Mouse (Mus musculus) stomach, embryonic 14.5 days (tissue): ENCODE measurements around the gene Wsb1. TPM values are rescaled to one million over a fixed set of nuclear protein-coding genes. Genes with fewer than 3 reads are reported as not detected.

Experiments
- ATAC-seq: fragments of 200-750 bp; cut with Nextera tagmentation; 2 replicates; pipeline ENCODE4 v1.8.0; 2017; ENCODE audit warnings: low read depth, moderate TSS enrichment; ENCODE audit not compliant: insufficient number of reproducible peaks, insufficient read depth, low FRiP score
- H3K27ac ChIP-seq: fragments of 300-500 bp; sonication (generic); 2 replicates; pipeline ENCODE4 v1.5.1; 2014; ENCODE audit warnings: mild to moderate bottlenecking, low read length, moderate library complexity, mixed read lengths
- H3K27me3 ChIP-seq: fragments of 300-500 bp; sonication (generic); 2 replicates; pipeline ENCODE4 v1.6.1; 2014; ENCODE audit warnings: low read length, control low read depth, mixed read lengths; ENCODE audit not compliant: control insufficient read depth, insufficient read depth
- H3K36me3 ChIP-seq: fragments of 300-500 bp; sonication (generic); 2 replicates; pipeline ENCODE4 v1.6.1; 2014; ENCODE audit warnings: mild to moderate bottlenecking, control low read depth, low read length, moderate library complexity, mixed read lengths; ENCODE audit not compliant: control insufficient read depth, insufficient read depth
- H3K4me1 ChIP-seq: fragments of 300-500 bp; sonication (generic); 2 replicates; pipeline ENCODE4 v1.6.1; 2014; ENCODE audit warnings: low read length, control low read depth, mixed read lengths; ENCODE audit not compliant: control insufficient read depth, insufficient read depth
- H3K4me2 ChIP-seq: fragments of 300-500 bp; sonication (generic); replicated peaks from 2 replicates; pipeline ENCODE4 v1.6.1; 2014; ENCODE audit warnings: low read depth, low read length, control low read depth
- H3K4me3 ChIP-seq: fragments of 300-500 bp; sonication (generic); 2 replicates; pipeline ENCODE4 v1.5.1; 2014; ENCODE audit warnings: low read depth, low read length, control low read depth
- H3K9ac ChIP-seq: fragments of 300-500 bp; sonication (generic); replicated peaks from 2 replicates; pipeline ENCODE4 v1.6.1; 2014; ENCODE audit warnings: low read depth, mild to moderate bottlenecking, control low read depth, low read length, moderate library complexity, mixed read lengths
- H3K9me3 ChIP-seq: fragments of 300-500 bp; sonication (generic); 2 replicates; pipeline ENCODE4 v1.6.1; 2016; ENCODE audit warnings: low read depth, low read length, control low read depth; ENCODE audit not compliant: control insufficient read depth
- WGBS: fragments of 180-500 bp; shearing (Covaris S2); extraction: QIAGEN DNeasy Blood & Tissue Kit; methylation state at CpG from one replicate; pipeline ENCODE4 v1.1.7; 2014; 5-methylcytosine and 5-hydroxymethylcytosine counted together
- polyA plus RNA-seq: library from polyadenylated mRNA; unstranded; fragments of >200 nt; fragmentation: Nextera tagmentation; extraction: Ambion mirVana; gene quantifications from 2 replicates; pipeline ENCODE4 v1.2.1, GENCODE M21; 2014

Wsb1 gene
- polyA plus RNA-seq, 1 experiment from 2014 or later: 302 TPM

- H3K4me2 ChIP-seq: peak overlapping the region; percentile 93
- H3K9me3 ChIP-seq: no peaks in the 10 kb centered on the region
- peak; percentile 48; the same call in 1 of the 2 replicates for ATAC-seq
- no peaks in the 10 kb centered on the region for H3K27me3 ChIP-seq
- peak overlapping the region; percentile 91 for H3K9ac ChIP-seq
- H3K27ac ChIP-seq: peak overlapping the region; percentile 95
- 1% methylated on average over 47 of the region's 49 CpGs for WGBS
- peaks cover 19% of the 10 kb centered on the region for H3K36me3 ChIP-seq
- H3K4me3 ChIP-seq: peak overlapping the region; percentile 89
- H3K4me1 ChIP-seq: peaks cover 20% of the 10 kb centered on the region
Measured at GRCm38 (mm10) chr11:79253542-79254390, 705 bp downstream of the Wsb1 start.

DNA sequence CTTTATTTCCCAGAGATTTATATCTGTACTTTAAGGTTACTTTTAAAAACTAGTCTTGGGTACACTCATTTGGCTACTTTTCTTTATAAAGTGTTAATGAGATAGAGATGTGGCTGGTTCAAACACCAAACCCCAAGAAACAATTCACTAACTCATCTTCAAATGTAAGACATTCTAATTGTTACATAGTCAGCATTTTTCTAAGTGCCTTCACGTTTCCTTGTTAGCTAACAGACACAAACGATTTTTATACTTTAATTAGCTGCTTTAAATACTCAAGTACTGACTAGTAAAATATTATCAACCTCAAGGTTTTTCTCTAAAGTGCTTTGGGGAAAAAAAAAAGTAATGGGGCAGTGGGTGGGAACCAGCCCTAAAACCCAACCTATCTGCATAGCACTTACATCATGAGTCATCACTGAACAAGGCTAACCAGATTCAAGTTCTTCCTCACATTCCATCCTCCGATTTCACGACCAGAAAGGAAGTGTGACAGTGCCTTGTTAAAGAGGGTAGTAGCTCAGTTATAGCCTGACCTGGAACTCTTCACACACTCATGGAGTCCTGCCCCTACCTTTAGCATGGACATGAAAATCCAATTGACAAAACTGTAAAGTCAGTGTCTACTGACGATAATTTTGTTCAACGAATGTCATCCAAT is 1.5 kb downstream of the Wsb1 start:
- no peaks in the 10 kb centered on the region for H3K27me3 ChIP-seq
- H3K4me2 ChIP-seq: peak overlapping the region; percentile 93
- no peak for ATAC-seq
- peaks cover 20% of the 10 kb centered on the region for H3K36me3 ChIP-seq
- H3K4me1 ChIP-seq: peaks cover 20% of the 10 kb centered on the region
- peak overlapping the region; percentile 95; the same call in 1 of the 2 replicates for H3K27ac ChIP-seq
- no peaks in the 10 kb centered on the region for H3K9me3 ChIP-seq
- H3K4me3 ChIP-seq: peak overlapping the region; percentile 89
- WGBS: 7% methylated on average over 6 of the region's 6 CpGs
- peak overlapping the region; percentile 91 for H3K9ac ChIP-seq

DNA sequence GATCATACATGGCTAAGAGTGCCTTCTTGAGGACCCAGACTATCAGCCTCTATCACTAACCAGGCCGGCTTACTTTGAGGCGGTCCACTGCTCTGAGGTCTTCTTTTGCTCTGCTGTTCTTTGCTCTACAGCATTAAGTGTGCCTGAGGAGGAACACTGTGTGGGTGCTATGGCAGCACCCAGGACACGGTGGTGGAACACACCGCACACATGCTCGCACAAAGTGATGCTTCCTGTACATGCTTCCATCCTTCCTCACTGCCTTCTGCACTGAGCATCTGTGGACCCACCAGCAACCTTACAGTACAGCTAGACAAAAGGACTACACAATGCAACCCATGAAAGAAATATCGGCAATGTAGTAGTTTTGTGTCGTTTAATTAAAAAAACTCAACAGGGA is 15.4 kb downstream of the Wsb1 start:
- whole genome bisulfite sequencing: 96% methylated on average over 7 of the region's 7 CpGs
- no peak overlapping the region for H3K4me2 ChIP-seq
- no peak overlapping the region for H3K9ac ChIP-seq
- H3K27me3 ChIP-seq: no peaks in the 10 kb centered on the region
- ATAC-seq: no peak
- H3K4me1 ChIP-seq: 0 out of 2 replicates have a peak, but pooled peaks cover 2% of the 10 kb centered on the region
- peaks cover 9% of the 10 kb centered on the region; the same call in 1 of the 2 replicates for H3K9me3 ChIP-seq
- H3K27ac ChIP-seq: peak overlapping the region; percentile 28; the same call in 1 of the 2 replicates
- H3K36me3 ChIP-seq: peaks cover 58% of the 10 kb centered on the region
- no peak overlapping the region for H3K4me3 ChIP-seq

GRCm38 (mm10) chr11:79238398-79238752 is 16.1 kb downstream of the Wsb1 start:
- Histone ChIP-seq H3K4me3 (no peak overlapping the region), H3K4me2 (no peak overlapping the region), H3K27me3 (no peaks in the 10 kb centered on the region), H3K9me3 (peaks cover 9% of the 10 kb centered on the region; the same call in 1 of the 2 replicates), H3K36me3 (peaks cover 54% of the 10 kb centered on the region), H3K9ac (no peak overlapping the region), H3K4me1 (0 out of 2 replicates have a peak, but pooled peaks cover 2% of the 10 kb centered on the region), H3K27ac (peak overlapping the region; percentile 36; the same call in 1 of the 2 replicates)
- ATAC-seq: no peak
- 13% methylated on average over 1 of the region's 1 CpGs for WGBS

GRCm38 (mm10) chr11:79237644-79238397 is 16.6 kb downstream of the Wsb1 start:
- no peaks in the 10 kb centered on the region for H3K27me3 ChIP-seq
- peaks cover 51% of the 10 kb centered on the region for H3K36me3 ChIP-seq
- H3K4me1 ChIP-seq: 0 out of 2 replicates have a peak, but pooled peaks cover 2% of the 10 kb centered on the region
- H3K4me3 ChIP-seq: no peak overlapping the region
- H3K4me2 ChIP-seq: no peak overlapping the region
- H3K9ac ChIP-seq: no peak overlapping the region
- H3K9me3 ChIP-seq: peaks cover 9% of the 10 kb centered on the region; the same call in 1 of the 2 replicates
- 87% methylated on average over 11 of the region's 11 CpGs for WGBS
- H3K27ac ChIP-seq: peak overlapping the region; percentile 36; the same call in 1 of the 2 replicates
- ATAC-seq: 0 out of 2 replicates have a peak, but pooled peaks have one; percentile 23

DNA sequence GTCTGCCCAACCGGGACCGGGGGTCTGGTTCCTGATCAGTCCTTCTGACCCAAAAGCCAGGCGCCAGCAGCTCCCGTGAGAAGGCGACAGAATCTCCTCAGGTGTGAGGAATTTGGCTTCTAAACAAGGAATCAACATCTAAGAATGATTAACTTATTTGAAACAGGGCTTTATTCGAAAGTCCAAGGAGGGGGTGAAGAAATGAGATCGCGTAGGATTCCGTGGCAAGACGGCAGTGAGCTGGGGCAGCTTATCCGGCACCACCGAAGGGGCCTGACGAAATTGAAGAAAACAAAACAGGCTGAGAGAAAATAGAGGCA is 24.3 kb downstream of the Wsb1 start:
- WGBS: 89% methylated on average over 13 of the region's 13 CpGs
- H3K27me3 ChIP-seq: no peaks in the 10 kb centered on the region
- H3K4me3 ChIP-seq: no peak overlapping the region
- peaks cover 3% of the 10 kb centered on the region; the same call in 1 of the 2 replicates for H3K4me1 ChIP-seq
- no peak for ATAC-seq
- no peak overlapping the region for H3K4me2 ChIP-seq
- H3K9ac ChIP-seq: no peak overlapping the region
- no peaks in the 10 kb centered on the region for H3K36me3 ChIP-seq
- no peak overlapping the region for H3K27ac ChIP-seq
- H3K9me3 ChIP-seq: no peaks in the 10 kb centered on the region

DNA sequence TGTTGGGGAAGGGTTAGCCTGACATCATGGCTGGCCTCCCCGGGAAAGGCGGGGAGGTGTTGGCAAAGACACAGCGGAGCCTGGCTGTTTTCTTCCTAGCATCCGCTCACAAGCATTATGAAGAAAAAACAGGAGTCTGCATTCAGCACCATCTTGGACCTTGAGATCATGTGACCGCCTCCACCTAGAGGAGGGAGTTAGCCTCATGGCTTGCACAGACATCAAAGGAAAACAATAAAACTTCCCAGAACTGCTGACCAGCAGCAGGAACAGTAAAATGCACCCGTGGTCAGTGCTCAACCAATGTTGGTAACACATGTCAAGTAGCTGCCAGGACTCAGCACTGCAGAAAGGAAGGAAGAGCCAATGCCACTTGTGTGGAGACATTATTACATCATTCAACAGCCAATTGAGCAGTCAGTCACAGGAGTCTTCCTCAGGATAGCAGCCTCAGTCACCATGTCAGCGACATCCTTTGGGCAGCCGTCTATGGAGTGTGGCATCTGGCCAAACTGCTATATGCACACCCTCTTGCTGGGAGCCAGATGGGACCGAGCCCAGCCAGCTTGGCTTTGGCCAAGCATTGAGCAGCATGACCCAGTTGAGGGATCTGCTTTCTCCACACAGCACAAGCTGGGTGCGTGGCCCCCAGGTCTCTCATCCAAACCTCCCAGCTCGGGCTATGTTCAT is 24.8 kb downstream of the Wsb1 start:
- H3K36me3 ChIP-seq: no peaks in the 10 kb centered on the region
- peaks cover 7% of the 10 kb centered on the region; the same call in 1 of the 2 replicates for H3K4me1 ChIP-seq
- no peak overlapping the region for H3K4me3 ChIP-seq
- no peak overlapping the region for H3K4me2 ChIP-seq
- no peaks in the 10 kb centered on the region for H3K27me3 ChIP-seq
- no peak overlapping the region for H3K27ac ChIP-seq
- H3K9ac ChIP-seq: no peak overlapping the region
- 84% methylated on average over 11 of the region's 11 CpGs for WGBS
- no peaks in the 10 kb centered on the region for H3K9me3 ChIP-seq
- ATAC-seq: no peak
